Mouse (Mus musculus) heart, postnatal 25 days (tissue): ENCODE data around the gene Galnt2. TPM values are rescaled to one million over a fixed set of nuclear protein-coding genes. Genes with fewer than 3 reads are reported as not detected.

ENCODE experiments used
- DNase-seq: peaks from one replicate; pipeline ENCODE4 v3.0.0; 2022; ENCODE audit warnings: low spot score
- intact Hi-C: fragments of 180-260 bp; cut with DNase I; formaldehyde crosslinking; loops from one replicate; pipeline ENCODE4 v1.15.1; 2025
- total RNA-seq, 2 experiments: library from RNA; stranded (reverse); gene quantifications; 2 replicates each; pipeline ENCODE4 v1.2.3; 2021

Gene Galnt2
- total RNA-seq, 2 experiments from 2014 or later: 37.7 to 41.6 TPM

- no peak for DNase-seq
- intact Hi-C loops: no loop called here
These were observed 80.5 kb downstream of the Galnt2 start for GRCm38 (mm10) chr8:124311723-124312122.

DNA sequence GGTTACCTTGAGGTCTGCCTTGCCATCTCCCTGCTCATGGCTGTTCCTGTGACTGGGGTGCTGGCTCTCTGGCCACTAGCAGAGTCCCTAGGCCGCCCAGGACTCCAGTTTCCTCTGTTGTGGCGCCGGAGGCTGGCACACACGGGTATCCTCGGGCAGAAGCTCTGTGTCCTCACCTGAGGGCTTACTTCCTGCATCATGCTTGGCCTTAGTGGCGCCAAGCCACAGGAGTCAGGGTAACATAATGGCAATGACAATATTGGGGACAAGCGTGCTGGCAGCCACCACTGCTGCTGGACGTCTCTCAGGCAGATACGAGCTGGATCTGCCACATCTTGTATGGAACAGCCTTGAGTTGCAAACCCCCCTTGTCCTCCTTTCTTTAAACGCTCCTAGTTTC, 81.0 kb downstream of the Galnt2 start:
- DNase-seq: no peak
- intact Hi-C loops: no loop called here

DNA sequence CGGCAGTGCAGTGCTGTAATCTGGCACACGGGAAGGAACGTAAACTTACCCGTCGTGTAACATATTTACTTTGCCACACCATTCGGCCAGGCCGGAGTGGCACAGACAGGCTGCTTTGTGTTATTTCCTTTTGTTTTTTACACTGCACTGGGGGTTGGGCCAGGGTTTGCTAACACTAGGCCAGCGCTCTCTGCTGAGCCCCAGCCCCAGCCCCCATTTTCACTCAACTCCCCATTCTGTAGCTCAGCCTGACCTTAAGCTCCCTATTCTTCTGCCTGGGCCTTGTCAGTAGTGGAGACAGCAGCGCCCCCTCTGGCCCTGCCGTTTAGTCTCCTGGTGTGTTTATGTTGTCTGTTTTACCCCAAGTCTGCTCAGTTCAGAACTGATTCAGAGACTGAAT, 83.6 kb downstream of the Galnt2 start:
- intact Hi-C loops: no loop called here
- no peak for DNase-seq

DNA sequence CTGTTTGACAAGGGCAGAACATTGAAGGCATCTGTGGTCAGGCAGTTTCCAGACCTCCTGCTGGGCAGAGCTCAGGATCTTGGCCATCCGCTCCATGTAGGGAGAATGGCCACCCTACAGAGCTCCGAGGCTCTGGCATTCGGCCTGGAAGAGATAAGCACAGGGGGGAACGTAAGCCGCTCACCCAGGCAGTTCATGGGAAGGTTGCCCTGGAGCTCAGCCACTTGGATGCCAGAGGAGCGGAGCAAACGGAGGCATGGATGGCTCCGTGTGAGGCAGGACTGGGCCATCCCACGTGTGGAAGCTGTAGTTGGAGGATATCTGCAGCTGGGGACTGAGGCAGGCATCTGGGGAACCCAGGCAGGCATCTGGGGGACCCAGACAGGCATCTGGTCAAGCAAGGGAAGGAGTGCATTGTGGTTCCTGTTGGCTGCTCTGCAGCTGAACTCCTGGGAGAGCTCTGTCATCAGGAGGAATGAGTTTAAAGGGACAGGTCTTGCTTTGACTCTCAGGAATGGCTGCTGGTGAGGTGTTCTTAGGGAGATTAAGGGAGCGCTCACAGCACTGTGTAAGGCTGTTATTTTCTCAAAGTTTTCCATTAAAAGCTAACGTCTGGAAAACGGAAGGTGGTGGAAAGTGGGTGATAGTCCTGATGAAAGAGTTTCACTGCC, 85.4 kb downstream of the Galnt2 start:
- DNase-seq: peak; percentile 55
- intact Hi-C loops: no loop called here

DNA sequence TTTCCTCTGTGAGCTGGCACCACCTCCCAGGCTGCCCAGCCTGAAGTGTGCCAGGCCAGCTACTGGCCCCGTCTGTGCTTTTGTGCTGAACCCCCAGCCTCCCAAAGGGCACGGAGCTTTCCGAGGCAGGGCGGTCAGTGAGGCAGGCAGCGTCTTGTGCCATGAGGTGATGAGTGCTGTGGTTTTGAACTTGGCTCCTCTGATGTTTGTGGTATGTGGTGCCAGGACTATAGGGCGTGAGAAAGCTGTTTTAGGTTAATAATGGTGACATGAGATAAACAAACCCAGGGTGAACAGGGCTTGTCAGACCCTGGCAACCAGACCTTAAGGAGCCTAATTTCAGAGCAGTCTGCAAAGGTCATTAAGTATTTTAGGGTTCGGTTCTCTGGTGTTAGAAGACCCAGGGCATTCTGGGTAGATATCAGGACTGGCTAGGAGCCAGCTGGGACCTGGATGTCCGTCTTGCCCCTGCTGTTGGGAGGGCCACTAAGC, 86.0 kb downstream of the Galnt2 start:
- intact Hi-C loops: no loop called here
- no peak for DNase-seq

- intact Hi-C loops: no loop called here
These were observed 86.6 kb downstream of the Galnt2 start for GRCm38 (mm10) chr8:124317821-124318220.

GRCm38 (mm10) chr8:124318612-124319315, 87.6 kb downstream of the Galnt2 start:
- peak; percentile 61 for DNase-seq
- intact Hi-C loops: no loop called here

More at GRCm38 (mm10) chr8:124317821-124318220, 86.6 kb downstream of the Galnt2 start:
- DNase-seq: no peak

DNA sequence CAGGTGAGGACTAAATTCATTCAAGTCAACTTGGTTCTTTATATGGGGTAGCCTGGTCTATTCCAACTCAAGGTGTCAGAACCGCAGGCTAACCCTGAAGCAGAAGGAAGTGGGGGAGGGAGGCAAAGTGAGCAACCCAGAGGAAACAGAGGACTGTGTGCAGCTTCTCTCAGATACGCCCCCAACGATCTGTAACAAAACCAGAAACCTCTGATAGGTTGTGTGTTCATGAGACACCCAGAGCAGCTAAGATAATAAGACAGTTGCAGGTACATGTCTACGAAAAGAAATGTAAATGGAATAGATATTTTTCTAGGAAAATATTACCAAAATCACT, 88.1 kb downstream of the Galnt2 start:
- no peak for DNase-seq
- intact Hi-C loops: no loop called here

GRCm38 (mm10) chr8:124321227-124321840, 90.1 kb downstream of the Galnt2 start:
- no peak for DNase-seq
- intact Hi-C loops: no loop called here

DNA sequence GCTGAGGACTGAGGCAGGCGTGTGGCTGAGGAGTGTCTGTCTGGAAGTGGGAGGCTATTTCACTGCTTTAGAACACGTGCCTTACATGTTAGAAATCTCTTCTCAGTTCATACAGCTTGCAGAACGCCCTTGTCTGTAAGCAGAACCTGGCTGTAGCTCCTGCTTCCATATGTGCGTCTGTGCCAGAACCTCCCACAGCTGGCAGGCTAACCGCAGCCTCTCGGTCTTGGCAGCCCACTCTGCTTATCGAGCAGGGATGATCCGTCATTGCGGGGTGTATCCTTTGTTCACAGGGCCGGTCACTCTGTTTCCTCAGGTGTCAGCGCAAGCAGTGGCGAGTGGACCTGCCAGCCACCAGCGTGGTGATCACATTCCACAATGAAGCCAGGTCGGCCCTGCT, 92.2 kb downstream of the Galnt2 start:
- intact Hi-C loops: no loop called here
- no peak for DNase-seq

DNA sequence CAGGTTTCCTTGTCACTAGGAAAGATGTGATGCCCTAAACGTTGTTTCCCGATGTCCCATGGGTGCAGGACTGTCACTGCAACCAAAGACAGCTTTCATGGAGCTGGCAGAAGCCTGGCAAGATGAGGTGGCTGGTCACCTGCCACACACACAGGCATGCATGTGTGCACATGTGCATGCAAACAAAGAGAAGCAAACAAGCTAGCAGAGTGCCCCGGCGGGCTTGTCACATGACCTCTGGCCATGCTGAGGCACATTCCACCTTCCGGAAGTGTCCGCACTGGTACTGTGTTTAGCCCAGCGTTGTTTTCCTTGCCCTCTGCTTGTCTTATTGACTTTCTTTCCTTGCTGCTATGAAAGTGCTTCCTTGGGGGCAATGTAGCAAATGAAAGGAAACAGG, 97.1 kb downstream of the Galnt2 start:
- DNase-seq: no peak
- intact Hi-C loops: no loop called here

DNA sequence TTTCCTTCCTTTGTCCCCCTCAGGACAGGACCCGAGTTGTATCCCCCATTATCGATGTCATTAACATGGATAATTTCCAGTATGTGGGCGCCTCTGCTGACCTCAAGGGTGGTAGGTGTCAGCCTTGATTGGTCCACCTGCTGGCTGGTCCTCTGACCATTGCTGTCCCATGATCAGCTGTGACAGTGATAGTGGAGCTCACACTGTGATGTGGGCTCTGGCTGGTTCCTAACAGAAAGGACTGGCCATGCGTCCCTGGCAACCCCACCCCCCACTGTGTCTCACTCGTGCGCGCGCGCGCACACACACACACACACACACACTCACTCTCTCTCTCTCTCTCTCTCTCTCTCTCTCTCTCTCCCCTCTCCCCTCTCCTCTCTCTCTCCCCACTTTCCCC, 98.5 kb downstream of the Galnt2 start:
- no peak for DNase-seq
- intact Hi-C loops: no loop called here

GRCm38 (mm10) chr8:124330433-124330832, 99.2 kb downstream of the Galnt2 start:
- intact Hi-C loops: no loop called here
- DNase-seq: no peak

GRCm38 (mm10) chr8:124331094-124331493, 99.9 kb downstream of the Galnt2 start:
- no peak for DNase-seq
- intact Hi-C loops: no loop called here

DNA sequence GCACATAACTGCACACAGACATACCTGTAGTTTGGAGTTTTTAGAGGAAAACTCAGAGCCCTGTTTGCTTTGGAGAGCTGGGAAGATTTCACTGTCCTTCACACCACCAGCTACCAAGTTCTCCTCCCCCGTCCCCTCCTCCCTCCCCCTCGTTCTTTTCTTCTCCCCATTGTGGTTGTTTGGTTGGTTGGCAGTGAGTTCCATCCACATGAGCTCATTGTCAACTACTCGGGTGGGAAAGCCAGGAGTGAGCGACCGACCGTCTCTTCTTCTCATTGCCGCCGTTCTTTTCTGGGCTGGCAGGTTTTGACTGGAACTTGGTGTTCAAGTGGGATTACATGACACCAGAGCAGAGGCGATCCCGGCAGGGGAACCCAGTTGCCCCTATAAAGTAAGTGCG, 100.5 kb downstream of the Galnt2 start:
- DNase-seq: no peak
- intact Hi-C loops: no loop called here

DNA sequence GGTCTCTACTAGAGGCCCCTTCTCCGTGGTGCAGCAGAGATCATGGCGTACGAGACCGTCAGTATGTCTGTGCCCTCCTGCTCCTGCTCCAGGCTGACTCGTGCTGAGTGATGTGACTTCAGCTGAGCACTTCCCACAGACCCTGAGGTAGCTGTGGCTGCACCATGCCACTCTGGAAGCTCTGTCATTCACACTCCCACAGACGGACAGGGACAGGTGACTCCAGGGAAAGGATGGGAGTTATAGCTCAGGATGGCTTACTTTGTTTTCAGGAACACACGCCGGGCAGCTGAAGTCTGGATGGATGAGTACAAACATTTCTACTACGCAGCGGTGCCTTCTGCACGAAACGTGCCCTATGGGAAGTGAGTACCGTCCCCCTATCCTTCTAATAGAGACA, 105.1 kb downstream of the Galnt2 start:
- intact Hi-C loops: no loop called here
- DNase-seq: no peak

GRCm38 (mm10) chr8:124339742-124340141, 108.6 kb downstream of the Galnt2 start:
- intact Hi-C loops: no loop called here
- no peak for DNase-seq

GRCm38 (mm10) chr8:124340360-124341068, 109.3 kb downstream of the Galnt2 start:
- intact Hi-C loops: no loop called here
- no peak for DNase-seq

DNA sequence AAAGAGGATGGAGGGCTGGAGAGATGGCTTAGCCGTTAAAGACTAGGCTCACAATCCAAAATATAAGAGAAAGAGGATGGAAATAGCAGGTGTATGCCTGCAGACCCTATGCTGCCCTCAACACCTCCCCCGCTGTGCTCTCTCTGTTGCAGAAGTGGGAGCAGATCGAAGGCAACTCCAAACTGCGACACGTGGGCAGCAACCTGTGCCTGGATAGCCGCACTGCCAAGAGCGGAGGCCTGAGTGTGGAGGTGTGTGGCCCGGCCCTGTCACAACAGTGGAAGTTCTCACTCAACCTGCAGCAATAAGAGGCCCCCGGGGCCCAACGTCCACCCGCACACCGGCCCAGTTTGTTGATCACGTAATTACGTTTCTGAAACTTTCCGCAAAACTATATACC, 112.0 kb downstream of the Galnt2 start:
- intact Hi-C loops: loop anchor here (2.0 kb wide), 1 partner anchor 116 kb away; no protein-coding TSS in a partner anchor
- no peak for DNase-seq

GRCm38 (mm10) chr8:124343991-124344390, 112.8 kb downstream of the Galnt2 start:
- no peak for DNase-seq
- intact Hi-C loops: loop anchor here (2.0 kb wide), 1 partner anchor 117 kb away; no protein-coding TSS in a partner anchor
